Mouse (Mus musculus): ENCODE data around the gene Jade1. TPM values are rescaled to one million over a fixed set of nuclear protein-coding genes. Genes with fewer than 3 reads are reported as not detected.

Jade1 gene
- polyA plus RNA-seq, 1 experiment from 2014 or later, result 12.7 TPM

DNA sequence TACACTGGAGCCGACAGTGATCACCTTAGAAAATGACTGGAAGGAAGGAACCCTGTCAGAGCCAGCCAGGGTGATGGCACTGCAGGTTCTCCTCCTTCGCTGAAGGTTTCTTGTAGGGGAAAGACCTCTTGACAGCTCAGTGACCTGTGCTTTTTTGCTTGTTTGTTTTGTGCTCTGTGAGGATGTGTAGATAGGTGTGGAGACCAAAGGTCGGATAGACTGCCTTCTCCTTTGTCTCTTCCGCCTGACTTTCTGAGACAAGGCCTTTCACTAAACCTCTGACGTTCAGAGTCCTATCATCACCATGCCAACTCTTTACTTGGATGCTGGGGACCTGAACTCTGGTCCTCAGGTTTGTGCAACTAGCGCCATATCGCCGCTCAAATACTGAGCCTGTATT, 33.0 kb downstream of the Jade1 start:
- WGBS, result 73% methylated on average over 8 of the region's 8 CpGs
- no peaks in the 10 kb centered on the region for H3K27me3 ChIP-seq (replicated peaks; ENCODE audit: control insufficient read depth, insufficient read depth, low read length)
- no peak overlapping the region for H3K9ac ChIP-seq (ENCODE audit: low read depth, low read length)
- ATAC-seq, result no peak
- H3K4me3 ChIP-seq (ENCODE audit: low read length), result no peak overlapping the region
- no peak overlapping the region for H3K4me2 ChIP-seq (ENCODE audit: low read length)
- H3K36me3 ChIP-seq (ENCODE audit: control insufficient read depth, insufficient read depth, low read length), result peaks cover 5% of the 10 kb centered on the region; the same call in 1 of the 2 replicates
- H3K4me1 ChIP-seq (ENCODE audit: control insufficient read depth, insufficient read depth, low read depth, low read length), result peaks cover 4% of the 10 kb centered on the region; the same call in 1 of the 2 replicates
- H3K9me3 ChIP-seq (ENCODE audit: control insufficient read depth, low read length), result no peaks in the 10 kb centered on the region
- no peak overlapping the region for H3K27ac ChIP-seq (ENCODE audit: low read depth, low read length)

GRCm38 (mm10) chr3:41589246-41589914, 33.8 kb downstream of the Jade1 start:
- Histone ChIP-seq H3K9ac (ENCODE audit: low read depth, low read length) (no peak overlapping the region), H3K36me3 (ENCODE audit: control insufficient read depth, insufficient read depth, low read length) (peaks cover 5% of the 10 kb centered on the region; the same call in 1 of the 2 replicates), H3K9me3 (ENCODE audit: control insufficient read depth, low read length) (no peaks in the 10 kb centered on the region), H3K27me3 (replicated peaks; ENCODE audit: control insufficient read depth, insufficient read depth, low read length) (no peaks in the 10 kb centered on the region), H3K4me2 (ENCODE audit: low read length) (peak overlapping the region; percentile 6; the same call in 1 of the 2 replicates), H3K4me3 (ENCODE audit: low read length) (no peak overlapping the region), H3K27ac (ENCODE audit: low read depth, low read length) (no peak overlapping the region), H3K4me1 (ENCODE audit: control insufficient read depth, insufficient read depth, low read depth, low read length) (no peaks in the 10 kb centered on the region; the same call in 1 of the 2 replicates)
- ATAC-seq, result no peak
- WGBS, result 64% methylated on average over 19 of the region's 19 CpGs

GRCm38 (mm10) chr3:41589988-41590387, 34.5 kb downstream of the Jade1 start:
- H3K4me2 ChIP-seq (ENCODE audit: low read length), result no peak overlapping the region
- H3K27ac ChIP-seq (ENCODE audit: low read depth, low read length), result no peak overlapping the region
- no peaks in the 10 kb centered on the region for H3K27me3 ChIP-seq (replicated peaks; ENCODE audit: control insufficient read depth, insufficient read depth, low read length)
- H3K36me3 ChIP-seq (ENCODE audit: control insufficient read depth, insufficient read depth, low read length), result peaks cover 5% of the 10 kb centered on the region; the same call in 1 of the 2 replicates
- H3K9me3 ChIP-seq (ENCODE audit: control insufficient read depth, low read length), result no peaks in the 10 kb centered on the region
- H3K4me1 ChIP-seq (ENCODE audit: control insufficient read depth, insufficient read depth, low read depth, low read length), result no peaks in the 10 kb centered on the region; the same call in 1 of the 2 replicates
- no peak overlapping the region for H3K4me3 ChIP-seq (ENCODE audit: low read length)
- no peak overlapping the region for H3K9ac ChIP-seq (ENCODE audit: low read depth, low read length)
- 86% methylated on average over 4 of the region's 4 CpGs for WGBS
- no peak for ATAC-seq

DNA sequence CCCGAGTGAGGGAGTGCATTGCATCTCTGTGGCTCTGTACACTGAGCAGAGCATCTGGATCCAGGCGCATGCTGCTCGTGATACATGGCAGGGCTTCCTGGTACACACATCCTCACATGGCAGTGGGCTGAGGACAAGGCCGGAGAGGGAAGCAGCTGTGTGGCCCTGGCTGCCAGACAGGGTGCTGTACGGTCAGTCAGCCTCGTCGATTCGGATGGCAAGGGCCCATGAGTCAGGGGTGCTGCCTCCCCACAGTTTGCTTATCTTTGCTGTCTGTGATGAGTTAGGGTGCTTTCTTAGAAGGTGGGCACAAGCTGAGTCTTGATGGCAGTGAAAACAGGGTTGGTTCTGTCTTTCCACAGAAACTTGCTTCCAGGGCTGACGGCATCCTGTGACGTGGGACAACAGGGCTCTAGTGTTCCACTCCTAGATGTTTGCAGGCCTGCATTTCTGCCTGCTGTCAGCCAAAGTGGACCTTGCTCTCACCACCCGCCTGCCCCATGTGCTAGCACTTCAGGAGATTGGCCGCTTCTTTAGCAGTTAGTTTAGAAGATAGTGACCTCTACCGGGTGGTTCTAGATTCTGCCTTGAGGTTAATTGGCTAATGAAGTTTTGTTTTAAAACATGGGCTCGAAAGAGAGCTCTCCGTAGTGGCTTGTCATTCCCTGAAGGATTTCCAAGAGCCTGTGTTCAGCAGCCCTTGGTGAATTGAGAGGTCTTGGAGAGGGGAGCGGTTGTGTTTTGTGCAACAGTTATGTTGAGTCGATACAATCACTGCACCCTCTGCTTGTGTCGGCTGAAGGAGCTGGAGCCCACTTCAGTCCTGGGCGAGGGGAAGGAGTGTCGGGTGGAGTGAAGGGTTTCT, 35.4 kb downstream of the Jade1 start:
- no peak overlapping the region for H3K4me3 ChIP-seq (ENCODE audit: low read length)
- H3K27ac ChIP-seq (ENCODE audit: low read depth, low read length), result no peak overlapping the region
- no peak overlapping the region for H3K9ac ChIP-seq (ENCODE audit: low read depth, low read length)
- peaks cover 5% of the 10 kb centered on the region; the same call in 1 of the 2 replicates for H3K36me3 ChIP-seq (ENCODE audit: control insufficient read depth, insufficient read depth, low read length)
- ATAC-seq, result no peak
- H3K4me2 ChIP-seq (ENCODE audit: low read length), result no peak overlapping the region
- H3K27me3 ChIP-seq (replicated peaks; ENCODE audit: control insufficient read depth, insufficient read depth, low read length), result no peaks in the 10 kb centered on the region
- 88% methylated on average over 20 of the region's 20 CpGs for WGBS
- H3K4me1 ChIP-seq (ENCODE audit: control insufficient read depth, insufficient read depth, low read depth, low read length), result no peaks in the 10 kb centered on the region; the same call in 1 of the 2 replicates
- H3K9me3 ChIP-seq (ENCODE audit: control insufficient read depth, low read length), result no peaks in the 10 kb centered on the region

GRCm38 (mm10) chr3:41591651-41592170, 36.2 kb downstream of the Jade1 start:
- no peak for ATAC-seq
- Histone ChIP-seq H3K27ac (ENCODE audit: low read depth, low read length) (no peak overlapping the region), H3K9ac (ENCODE audit: low read depth, low read length) (no peak overlapping the region), H3K4me2 (ENCODE audit: low read length) (no peak overlapping the region), H3K9me3 (ENCODE audit: control insufficient read depth, low read length) (no peaks in the 10 kb centered on the region), H3K4me1 (ENCODE audit: control insufficient read depth, insufficient read depth, low read depth, low read length) (no peaks in the 10 kb centered on the region; the same call in 1 of the 2 replicates), H3K36me3 (ENCODE audit: control insufficient read depth, insufficient read depth, low read length) (peaks cover 6% of the 10 kb centered on the region; the same call in 1 of the 2 replicates), H3K27me3 (replicated peaks; ENCODE audit: control insufficient read depth, insufficient read depth, low read length) (no peaks in the 10 kb centered on the region), H3K4me3 (ENCODE audit: low read length) (no peak overlapping the region)
- WGBS, result 95% methylated on average over 14 of the region's 14 CpGs

- Histone ChIP-seq H3K27ac (ENCODE audit: low read depth, low read length) (no peak overlapping the region), H3K4me3 (ENCODE audit: low read length) (no peak overlapping the region), H3K27me3 (replicated peaks; ENCODE audit: control insufficient read depth, insufficient read depth, low read length) (no peaks in the 10 kb centered on the region), H3K9ac (ENCODE audit: low read depth, low read length) (no peak overlapping the region), H3K9me3 (ENCODE audit: control insufficient read depth, low read length) (no peaks in the 10 kb centered on the region), H3K4me2 (ENCODE audit: low read length) (no peak overlapping the region), H3K36me3 (ENCODE audit: control insufficient read depth, insufficient read depth, low read length) (peaks cover 11% of the 10 kb centered on the region), H3K4me1 (ENCODE audit: control insufficient read depth, insufficient read depth, low read depth, low read length) (no peaks in the 10 kb centered on the region; the same call in 1 of the 2 replicates)
- no peak for ATAC-seq
- WGBS, result 77% methylated on average over 7 of the region's 7 CpGs
These were observed 37.3 kb downstream of the Jade1 start for GRCm38 (mm10) chr3:41592805-41593204.

GRCm38 (mm10) chr3:41594097-41594879, 38.8 kb downstream of the Jade1 start:
- H3K27ac ChIP-seq (ENCODE audit: low read depth, low read length), result no peak overlapping the region
- H3K4me1 ChIP-seq (ENCODE audit: control insufficient read depth, insufficient read depth, low read depth, low read length), result no peaks in the 10 kb centered on the region
- H3K36me3 ChIP-seq (ENCODE audit: control insufficient read depth, insufficient read depth, low read length), result peaks cover 11% of the 10 kb centered on the region
- H3K9me3 ChIP-seq (ENCODE audit: control insufficient read depth, low read length), result no peaks in the 10 kb centered on the region
- H3K27me3 ChIP-seq (replicated peaks; ENCODE audit: control insufficient read depth, insufficient read depth, low read length), result no peaks in the 10 kb centered on the region
- no peak overlapping the region for H3K4me2 ChIP-seq (ENCODE audit: low read length)
- H3K9ac ChIP-seq (ENCODE audit: low read depth, low read length), result no peak overlapping the region
- H3K4me3 ChIP-seq (ENCODE audit: low read length), result no peak overlapping the region
- ATAC-seq, result no peak
- 88% methylated on average over 9 of the region's 9 CpGs for WGBS

- 96% methylated on average over 4 of the region's 4 CpGs for WGBS
- ATAC-seq, result no peak
- Histone ChIP-seq H3K4me1 (ENCODE audit: control insufficient read depth, insufficient read depth, low read depth, low read length) (no peaks in the 10 kb centered on the region), H3K4me2 (ENCODE audit: low read length) (no peak overlapping the region), H3K9ac (ENCODE audit: low read depth, low read length) (no peak overlapping the region), H3K4me3 (ENCODE audit: low read length) (no peak overlapping the region), H3K27me3 (replicated peaks; ENCODE audit: control insufficient read depth, insufficient read depth, low read length) (no peaks in the 10 kb centered on the region), H3K27ac (ENCODE audit: low read depth, low read length) (no peak overlapping the region), H3K36me3 (ENCODE audit: control insufficient read depth, insufficient read depth, low read length) (peaks cover 11% of the 10 kb centered on the region), H3K9me3 (ENCODE audit: control insufficient read depth, low read length) (no peaks in the 10 kb centered on the region)
These were observed 39.5 kb downstream of the Jade1 start for GRCm38 (mm10) chr3:41595010-41595409.

Measured in hindbrain, embryonic 16.5 days (tissue).